Mouse (Mus musculus): ENCODE measurements around the gene Cenpv. TPM values are rescaled to one million over a fixed set of nuclear protein-coding genes. Genes with fewer than 3 reads are reported as not detected.

Cenpv gene
- polyA plus RNA-seq (2012; rRNA removed): 30.7 and 38.1 TPM in 2 replicates

DNA sequence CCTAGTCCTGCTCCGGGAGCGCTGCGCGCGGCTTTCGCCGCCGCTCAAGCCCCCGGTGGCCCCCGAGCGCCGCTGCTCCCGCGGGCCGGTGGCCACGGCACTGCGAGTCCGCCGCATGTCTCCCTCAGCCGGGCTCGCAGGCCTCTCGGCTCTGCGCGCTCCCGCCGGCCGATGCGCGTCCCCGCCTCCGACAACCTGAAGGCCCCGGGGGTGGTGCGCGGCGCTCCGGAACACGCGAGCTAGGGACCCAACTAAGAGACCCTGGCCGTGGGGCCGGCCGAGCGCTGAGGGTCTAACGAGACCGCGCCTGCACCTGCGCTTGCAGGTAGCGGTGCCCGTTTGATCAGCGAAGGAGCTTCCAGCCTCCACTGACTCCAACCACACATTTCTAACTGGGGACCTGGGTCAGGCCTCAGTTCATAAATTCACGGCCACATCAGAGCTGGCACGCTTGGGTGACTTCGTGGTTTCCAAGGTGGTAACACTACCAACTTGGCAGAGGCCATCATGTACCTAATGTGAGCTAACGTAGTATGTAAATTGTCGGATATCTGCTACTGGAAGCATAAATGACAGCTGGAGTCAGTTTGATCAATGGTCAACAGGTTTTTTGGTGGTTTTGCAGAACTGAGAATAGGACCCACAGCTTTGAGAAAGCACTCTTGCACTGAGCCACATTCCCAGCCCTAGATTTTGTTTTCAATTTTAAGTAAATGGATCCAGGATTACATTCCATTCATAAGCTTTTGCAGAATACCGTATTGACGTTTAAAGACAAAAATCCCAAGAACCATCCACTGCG, at the start of gene Cenpv:
TSS of gene Cenpv (minus strand) at position 173 of the 802 bp plus-strand sequence.
- peak; percentile 78 for DNase-seq (ENCODE audit: low spot score)

DNA sequence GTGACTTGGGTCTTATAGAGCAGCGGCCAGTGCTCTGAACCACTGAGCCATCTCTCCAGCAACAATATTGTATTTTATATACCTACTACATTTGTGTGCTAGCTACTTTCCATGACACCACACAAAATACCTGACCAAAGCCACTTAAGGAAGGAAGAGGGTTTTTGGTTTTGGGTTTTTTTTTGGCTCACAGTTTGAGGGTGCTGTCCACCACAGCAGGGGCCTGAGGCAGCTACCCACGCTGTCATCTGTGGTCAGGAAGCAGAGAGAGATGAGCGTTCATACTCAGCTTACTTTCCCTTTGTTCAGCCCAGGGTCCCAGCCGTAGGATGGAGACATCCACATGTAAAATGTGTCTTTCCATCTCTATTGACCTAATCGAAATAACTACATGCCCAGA, 48.0 kb upstream of the Cenpv start:
- DNase-seq (ENCODE audit: low spot score): no peak

DNA sequence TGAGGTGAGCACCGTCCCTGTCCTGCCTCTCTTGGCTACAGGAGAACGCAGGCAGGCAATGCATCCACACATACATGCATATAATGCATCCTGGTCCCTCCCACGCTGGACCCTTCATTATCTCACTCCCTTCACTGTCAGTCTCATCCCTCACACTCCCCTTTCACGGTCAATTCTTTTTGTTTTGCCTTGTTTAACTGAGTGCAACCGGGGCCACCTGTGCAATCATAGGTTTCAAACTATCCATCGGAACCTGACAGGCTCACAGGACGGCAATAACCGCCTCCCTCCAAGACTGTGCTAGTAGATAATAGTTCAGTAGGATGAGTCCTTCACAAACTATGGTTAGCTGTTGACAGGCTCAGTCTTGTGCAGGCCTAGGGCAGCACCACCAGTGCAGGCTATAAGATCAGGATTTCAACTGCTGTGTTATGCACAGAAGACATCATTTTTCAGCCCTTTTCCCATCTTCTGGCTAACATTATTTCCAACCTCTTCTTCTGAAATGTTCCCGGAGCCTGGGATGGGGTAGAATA, 45.7 kb upstream of the Cenpv start:
- no peak for DNase-seq (ENCODE audit: low spot score)

GRCm38 (mm10) chr11:62583031-62583430, 44.0 kb upstream of the Cenpv start:
- no peak for DNase-seq (ENCODE audit: low spot score)

- no peak for DNase-seq (ENCODE audit: low spot score)
Measured at GRCm38 (mm10) chr11:62576530-62577152, 37.6 kb upstream of the Cenpv start.

- no peak for DNase-seq (ENCODE audit: low spot score)
Measured at GRCm38 (mm10) chr11:62575659-62576438, 36.8 kb upstream of the Cenpv start.

DNA sequence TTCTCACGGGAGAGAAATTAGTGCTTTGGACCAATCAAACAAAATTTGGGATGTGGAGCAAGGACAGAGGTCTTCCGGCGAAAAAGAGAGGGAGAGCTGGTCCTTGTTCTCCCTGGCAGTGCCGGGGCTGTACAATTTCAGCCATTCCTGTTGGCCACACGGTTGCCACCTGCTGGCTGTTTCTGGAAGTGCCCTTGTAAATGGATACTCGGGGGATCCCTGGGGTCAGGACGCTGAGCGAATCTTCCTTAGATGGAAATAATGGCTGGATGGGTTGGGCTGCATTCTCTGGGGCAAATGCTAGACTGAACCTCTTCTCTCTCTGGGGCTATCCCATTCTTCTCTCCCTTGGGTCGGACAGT, 36.2 kb upstream of the Cenpv start:
- DNase-seq (ENCODE audit: low spot score): peak; percentile 70

- no peak for DNase-seq (ENCODE audit: low spot score)
Measured at GRCm38 (mm10) chr11:62574703-62575085, 35.6 kb upstream of the Cenpv start.

- DNase-seq (ENCODE audit: low spot score): no peak
Measured at GRCm38 (mm10) chr11:62573959-62574702, 35.1 kb upstream of the Cenpv start, which contains the start of gene Trpv2. Gene Trpv2, plus strand, starts transcription at chr11:62574486.

GRCm38 (mm10) chr11:62568300-62568699, 29.2 kb upstream of the Cenpv start:
- DNase-seq (ENCODE audit: low spot score): no peak

DNA sequence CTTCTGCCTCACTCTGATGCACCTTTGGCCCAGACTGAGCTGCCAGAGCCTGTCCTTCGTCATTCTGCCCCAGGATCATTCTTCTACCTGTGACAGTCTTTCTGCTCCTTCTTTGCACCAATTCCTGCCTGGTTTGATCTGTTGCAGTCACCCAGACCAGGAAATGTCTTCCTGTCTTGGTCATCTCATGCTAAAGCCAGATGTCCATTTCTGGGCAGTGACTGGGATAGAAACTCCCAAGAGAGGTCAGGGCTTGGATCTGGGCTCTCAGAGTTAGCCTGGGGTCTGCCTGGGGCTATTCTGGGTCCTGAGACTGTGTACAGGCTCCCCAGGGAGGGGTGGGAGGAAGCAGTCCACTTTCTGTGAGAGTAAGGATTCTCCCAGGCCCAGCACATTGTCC, 27.1 kb upstream of the Cenpv start:
- DNase-seq (ENCODE audit: low spot score): no peak

DNA sequence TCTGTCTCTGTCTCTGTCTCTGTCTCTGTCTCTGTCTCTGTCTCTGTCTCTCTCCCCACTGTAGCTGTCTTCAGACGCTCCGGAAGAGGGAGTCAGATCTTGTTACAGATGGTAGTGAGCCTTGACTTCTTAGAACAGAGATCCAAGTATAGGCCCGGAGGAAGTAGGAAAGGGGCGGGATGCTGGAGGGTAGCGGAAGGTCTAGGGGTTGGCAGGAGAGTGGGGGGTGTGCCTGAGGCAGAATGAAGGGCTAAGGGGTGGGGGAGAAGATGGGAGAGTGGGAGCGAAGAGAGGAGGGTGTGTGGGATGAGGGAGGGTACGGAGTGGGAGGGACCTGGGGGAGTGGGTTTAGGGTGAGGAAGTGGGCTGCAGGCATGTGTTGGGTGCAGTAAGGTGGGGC, 26.7 kb upstream of the Cenpv start:
- no peak for DNase-seq (ENCODE audit: low spot score)

DNA sequence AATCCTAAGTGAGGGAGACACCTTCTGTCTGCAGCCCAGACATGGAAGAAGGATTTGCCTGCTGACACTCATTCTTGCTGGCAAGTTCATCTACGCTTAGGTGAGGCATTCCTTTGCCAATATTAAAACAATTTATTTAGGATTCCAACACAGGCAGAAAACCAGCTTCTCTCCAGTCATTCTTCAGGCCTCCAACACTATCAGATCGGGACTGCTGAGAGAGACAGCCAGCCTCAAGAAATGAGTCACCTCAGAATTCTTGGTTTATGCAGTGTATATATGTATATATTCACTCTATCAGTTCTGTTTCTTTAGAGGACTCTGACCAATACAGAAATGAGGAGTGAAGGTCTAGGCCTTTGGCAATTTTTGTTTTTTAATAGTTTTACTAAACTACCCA, 24.5 kb upstream of the Cenpv start:
- DNase-seq (ENCODE audit: low spot score): no peak

DNA sequence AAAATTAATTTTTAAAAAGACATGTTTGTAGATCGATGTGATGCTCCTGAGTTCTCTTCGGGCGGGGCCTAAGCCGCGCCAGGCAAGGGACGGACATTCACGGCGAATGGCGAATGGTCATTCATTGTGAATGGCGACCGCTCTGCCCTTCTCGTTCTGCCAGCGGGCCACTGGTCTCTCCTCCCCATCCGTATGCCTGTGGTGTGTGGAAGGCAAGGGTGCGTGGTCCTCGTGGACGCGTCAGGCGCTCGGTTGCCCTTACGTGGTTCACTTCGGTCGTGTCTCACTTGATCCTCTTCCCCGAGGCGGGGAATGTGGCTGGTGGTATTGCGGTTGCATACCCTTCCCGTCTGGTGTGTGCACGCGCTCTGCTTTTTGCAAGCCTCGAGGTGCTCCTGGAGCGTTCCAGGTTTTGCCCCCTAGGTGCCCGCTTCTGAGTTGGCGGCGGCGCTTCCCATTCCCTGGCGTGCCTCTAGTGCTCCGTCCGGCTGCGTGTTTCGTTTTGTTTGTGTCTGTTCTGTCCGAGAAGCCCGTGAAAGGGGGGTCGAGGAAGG, 21.5 kb upstream of the Cenpv start:
- DNase-seq (ENCODE audit: low spot score): no peak

DNA sequence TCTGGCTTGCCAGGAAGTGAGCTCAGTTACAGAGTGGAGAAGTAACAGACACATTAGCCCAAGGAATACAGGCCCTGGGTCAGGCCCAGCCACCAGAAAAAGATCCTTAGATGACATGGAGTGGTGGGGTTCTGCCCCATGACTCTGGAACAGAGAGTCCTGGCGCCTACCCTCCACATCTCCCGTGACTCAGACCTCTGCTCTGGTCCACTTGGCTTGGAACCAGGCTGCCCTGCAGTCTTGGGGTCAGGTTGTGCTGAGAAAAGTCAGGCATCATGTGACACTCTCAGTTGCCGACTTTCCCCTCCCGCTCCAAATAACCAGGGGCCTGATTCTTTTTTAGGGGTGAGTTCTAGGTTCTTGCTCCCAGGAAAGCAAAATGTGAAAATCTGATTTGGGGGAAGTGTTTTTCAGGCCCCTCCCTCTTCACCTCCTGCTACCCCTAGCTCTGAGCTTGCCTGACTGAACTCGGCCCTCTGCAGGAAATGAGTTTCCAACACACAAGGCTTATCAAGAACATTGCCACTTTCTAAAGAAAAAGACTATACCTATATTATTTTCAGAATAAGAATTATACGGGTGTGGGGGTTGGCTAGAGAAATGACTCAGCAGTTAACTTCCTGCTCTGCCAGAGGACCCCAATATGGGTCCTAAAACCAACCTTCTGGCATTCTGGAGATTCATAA, 20.0 kb upstream of the Cenpv start:
- DNase-seq (ENCODE audit: low spot score): peak; percentile 45

DNA sequence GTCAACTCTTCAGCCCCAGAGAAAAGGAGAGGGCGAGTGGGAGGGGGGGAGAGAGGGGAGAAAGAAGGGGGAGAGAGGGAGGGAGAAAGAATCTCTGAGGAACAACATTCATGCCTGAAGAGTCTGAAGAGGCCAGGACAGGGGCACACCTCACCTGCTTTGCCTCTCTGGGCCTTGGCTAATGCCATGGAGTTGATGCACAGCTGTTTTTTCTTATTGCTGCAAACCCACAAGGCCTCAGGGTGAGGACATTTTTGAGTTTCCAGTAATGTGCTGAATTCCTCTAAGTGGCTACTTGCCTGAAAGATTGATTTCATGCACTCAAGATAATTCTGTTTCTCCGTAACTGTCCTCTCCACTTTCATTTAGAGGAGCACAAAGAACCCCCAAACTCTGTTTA, 19.1 kb upstream of the Cenpv start:
- DNase-seq (ENCODE audit: low spot score): no peak

- no peak for DNase-seq (ENCODE audit: low spot score)
Measured at GRCm38 (mm10) chr11:62557205-62557604, 18.1 kb upstream of the Cenpv start.

- DNase-seq (ENCODE audit: low spot score): no peak
Measured at GRCm38 (mm10) chr11:62555896-62556412, 16.9 kb upstream of the Cenpv start.

- no peak for DNase-seq (ENCODE audit: low spot score)
Measured at GRCm38 (mm10) chr11:62554934-62555517, 16.0 kb upstream of the Cenpv start.
